Mouse (Mus musculus) right cerebral cortex, adult 2 months (tissue): ENCODE data around the gene Pacrg.

Source experiments
- DNase-seq, 2 experiments: peaks; one replicate each; pipeline ENCODE4 v3.0.0; 2021 to 2022; ENCODE audit warnings: low spot score in 2 of 2

The Pacrg gene

GRCm38 (mm10) chr17:10840148-10840707, at the start of gene Pacrg, which contains the start of gene Prkn:
Gene Pacrg, minus strand, starts transcription at chr17:10840311.
Gene Prkn, plus strand, starts transcription at chr17:10840384.
- peak; percentile 98 for DNase-seq

GRCm38 (mm10) chr17:10887924-10888323, 47.8 kb upstream of the Pacrg start:
- DNase-seq, result no peak

DNA sequence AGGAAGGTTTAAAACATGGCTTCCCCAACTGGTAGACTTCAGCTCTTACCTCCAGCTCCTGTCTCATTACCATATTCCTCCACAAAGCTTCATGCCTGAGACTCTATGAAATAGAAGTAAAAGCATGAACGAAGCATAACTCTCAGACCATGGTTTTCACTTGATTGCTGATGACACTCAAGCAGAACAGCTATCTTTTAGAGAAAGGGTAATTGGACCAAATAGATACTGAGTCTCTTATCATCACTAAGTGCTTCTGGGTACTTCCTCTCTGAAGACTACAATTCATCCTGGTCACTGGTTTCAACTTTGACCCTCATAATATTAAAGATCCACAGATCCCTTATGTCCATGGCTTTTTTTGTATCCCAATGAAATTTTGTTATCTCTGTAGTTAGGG, 42.1 kb upstream of the Pacrg start:
- no peak for DNase-seq

DNA sequence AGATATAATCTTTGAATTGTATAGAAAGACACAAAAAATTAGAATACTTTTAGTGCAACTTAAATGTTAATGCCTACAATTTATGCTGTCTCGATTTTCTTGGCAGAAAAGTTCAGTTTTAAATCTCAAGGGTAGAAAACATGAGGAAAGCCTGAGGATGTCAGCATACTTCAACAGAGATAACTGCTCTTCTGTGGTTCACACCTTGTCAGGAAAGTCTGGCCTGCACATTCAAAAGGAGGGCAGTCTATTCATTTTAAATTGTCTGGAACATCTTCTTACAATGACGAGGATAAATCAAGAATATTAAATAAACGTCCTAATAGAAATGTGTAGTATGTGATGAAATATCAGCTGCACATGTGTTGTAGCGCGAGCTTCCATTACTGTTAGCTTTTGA, 38.9 kb upstream of the Pacrg start:
- no peak for DNase-seq

DNA sequence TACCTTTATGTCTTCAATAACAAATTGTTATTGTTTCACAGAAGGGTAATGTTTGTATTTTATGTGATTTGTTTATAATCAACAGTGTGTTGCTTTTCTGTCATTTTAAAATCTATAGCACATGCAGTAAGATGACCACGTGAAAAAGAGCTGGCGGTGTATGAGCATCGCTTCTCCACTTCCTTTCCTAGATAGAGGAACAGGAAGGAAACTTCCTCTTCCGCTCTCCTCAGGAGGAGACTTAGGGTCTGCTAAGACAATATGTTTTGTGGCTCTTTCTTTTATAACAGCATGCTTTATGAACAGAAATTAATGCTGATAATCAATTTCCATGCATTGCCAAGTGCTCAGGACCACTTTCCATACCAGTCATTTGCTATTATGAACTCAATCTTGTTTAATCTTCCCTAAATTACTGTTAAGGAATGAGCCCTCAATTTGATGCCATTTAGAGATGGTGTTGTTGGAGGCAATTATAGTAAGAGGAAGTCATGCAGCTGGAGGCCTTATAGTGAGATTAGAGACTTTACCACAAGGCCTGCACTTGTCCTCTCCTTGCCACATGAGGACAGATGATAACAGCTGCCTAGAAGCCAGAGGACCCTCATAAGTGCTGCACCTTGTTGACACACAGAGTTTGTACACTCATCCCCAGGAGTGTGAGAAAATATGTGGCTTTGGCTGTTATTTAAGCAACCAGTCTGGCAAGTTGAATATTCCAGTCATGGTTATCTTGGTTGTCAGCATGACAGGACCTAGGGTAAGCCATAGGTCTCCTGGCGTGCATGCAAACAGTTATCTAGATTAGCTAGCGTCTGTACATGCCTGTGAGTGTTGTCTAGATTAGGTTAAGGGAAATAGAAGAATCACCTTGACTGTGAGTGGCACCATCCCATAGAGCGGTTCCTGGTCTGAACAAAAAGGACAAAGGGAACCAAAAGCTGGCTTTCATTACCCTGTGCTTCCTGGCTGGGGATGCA, 34.4 kb upstream of the Pacrg start:
- DNase-seq, result no peak

GRCm38 (mm10) chr17:10854207-10854606, 14.1 kb upstream of the Pacrg start:
- peak; percentile 27 to 30 for DNase-seq

GRCm38 (mm10) chr17:10840731-10841201, 655 bp upstream of the Pacrg start:
- peak; percentile 51 to 66 for DNase-seq

DNA sequence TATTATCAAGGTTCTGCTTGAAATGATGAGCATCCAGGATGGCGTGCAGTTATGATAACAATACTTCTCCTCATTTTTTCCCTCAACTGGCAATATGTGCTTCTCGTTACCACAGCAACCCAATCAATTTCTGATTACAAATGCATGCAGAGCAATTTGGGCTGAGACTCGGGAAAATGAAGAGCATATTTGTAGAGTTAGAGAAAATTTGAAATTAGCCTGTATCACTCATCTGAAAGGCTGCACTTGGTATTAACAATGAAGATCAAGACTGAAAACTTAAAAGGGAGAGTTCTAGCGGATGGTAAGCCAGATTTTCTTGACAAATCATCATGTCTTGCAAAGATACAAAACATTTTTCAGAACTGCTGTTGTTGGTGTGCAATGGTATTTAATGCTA, 21.1 kb downstream of the Pacrg start:
- DNase-seq, result no peak

- no peak for DNase-seq
Measured at GRCm38 (mm10) chr17:10808571-10808970, 31.5 kb downstream of the Pacrg start.

DNA sequence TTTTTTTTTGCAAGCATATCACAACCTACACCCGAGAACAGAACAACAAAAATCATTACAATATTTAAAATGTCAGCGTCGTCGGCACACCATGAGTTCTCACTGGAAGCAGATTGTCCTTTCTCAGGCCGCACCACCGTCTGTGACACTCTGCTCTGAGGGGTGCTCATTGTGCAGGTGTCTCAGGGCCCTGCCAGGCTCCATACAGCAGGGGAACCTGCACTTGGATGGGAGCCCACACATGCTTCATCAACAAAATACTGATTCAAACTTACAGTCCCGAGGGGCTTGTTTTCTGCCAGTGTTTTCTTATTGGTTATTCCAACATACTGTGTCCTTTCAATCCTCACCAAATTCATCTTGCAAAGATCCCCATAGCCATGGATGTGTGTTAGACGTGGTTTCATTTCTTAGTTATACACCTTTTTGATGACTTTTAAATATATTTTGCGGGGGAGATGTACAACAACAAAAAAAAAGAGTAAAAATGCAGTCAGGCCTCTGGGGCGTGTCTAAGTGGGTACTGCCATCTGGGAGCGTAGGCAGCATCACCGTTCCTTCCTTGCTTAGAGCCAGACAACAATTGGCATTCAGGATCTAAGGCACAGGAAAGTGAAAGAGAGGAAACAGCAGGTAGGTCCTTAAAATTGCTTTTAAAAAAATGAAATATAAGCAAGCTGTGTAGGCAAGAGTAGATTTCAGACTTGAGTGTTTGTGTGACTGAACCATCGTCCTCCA, 32.7 kb downstream of the Pacrg start:
- DNase-seq, result peak in 1 of 2 experiments; percentile 12

GRCm38 (mm10) chr17:10806692-10807091, 33.4 kb downstream of the Pacrg start:
- no peak for DNase-seq

GRCm38 (mm10) chr17:10791661-10792060, 48.5 kb downstream of the Pacrg start:
- no peak for DNase-seq

DNA sequence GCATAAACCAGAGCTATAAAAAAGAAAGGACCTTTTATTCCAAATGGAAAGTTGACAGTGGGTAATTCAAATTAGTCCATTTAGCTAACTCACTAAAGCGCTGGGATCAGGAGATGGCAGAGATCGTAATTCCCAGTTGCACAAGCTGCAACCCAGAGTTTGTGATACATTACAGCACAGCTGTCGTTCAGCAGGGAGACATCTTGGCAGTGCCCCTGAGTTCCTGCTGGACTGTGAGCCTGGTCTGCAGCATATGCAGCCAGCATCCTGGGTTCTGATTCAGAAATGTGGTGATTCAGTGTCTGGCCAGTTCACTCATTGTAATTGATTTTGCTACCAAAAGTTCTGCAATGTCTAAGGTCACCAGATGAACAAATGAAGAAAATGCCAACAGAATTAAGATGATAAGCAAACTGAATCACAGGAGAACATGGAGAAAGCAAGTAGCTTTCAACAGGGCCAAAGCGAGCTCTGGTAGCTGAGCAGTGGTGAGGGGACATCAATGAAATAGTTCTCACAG, 55.6 kb downstream of the Pacrg start:
- DNase-seq, result no peak

GRCm38 (mm10) chr17:10776503-10776902, 63.6 kb downstream of the Pacrg start:
- DNase-seq, result no peak

DNA sequence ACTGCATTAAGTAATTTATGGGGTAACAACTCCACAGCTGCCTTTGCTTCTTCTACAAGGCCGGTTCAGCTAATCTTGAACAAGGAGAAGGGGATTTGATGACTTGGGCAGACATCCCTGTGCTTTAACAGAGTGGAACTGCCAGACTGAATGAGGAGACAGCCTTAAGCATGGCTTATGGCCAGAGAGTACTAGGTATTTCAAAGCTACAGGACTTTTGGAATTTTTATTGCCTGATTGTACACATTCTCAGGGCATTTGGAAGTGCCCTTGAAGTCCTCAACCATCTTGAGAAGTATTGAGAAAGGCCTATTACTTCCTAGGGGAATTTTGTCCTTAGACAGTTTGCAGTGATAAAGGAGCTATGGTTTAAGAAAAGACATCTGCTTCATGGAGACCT, 65.6 kb downstream of the Pacrg start:
- DNase-seq, result no peak

DNA sequence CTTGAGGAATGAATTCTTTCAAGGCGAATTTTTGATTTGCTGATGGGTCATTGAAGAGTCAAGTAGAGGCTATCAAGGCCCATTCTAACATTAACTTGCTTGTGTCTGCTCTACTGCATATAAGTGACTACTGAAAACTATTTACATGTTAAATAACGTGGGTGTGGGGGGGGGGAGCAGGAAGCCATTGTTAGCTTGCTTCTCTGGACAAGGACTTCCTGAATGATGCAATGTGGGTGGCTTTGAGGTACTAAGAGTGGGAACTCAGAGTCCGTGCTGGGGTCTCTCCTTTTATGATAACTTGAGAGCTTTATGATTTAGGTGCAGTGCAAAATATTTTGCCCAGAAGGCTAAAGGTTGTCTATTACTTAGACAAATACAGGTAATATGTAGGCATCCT, 67.9 kb downstream of the Pacrg start:
- DNase-seq, result no peak

DNA sequence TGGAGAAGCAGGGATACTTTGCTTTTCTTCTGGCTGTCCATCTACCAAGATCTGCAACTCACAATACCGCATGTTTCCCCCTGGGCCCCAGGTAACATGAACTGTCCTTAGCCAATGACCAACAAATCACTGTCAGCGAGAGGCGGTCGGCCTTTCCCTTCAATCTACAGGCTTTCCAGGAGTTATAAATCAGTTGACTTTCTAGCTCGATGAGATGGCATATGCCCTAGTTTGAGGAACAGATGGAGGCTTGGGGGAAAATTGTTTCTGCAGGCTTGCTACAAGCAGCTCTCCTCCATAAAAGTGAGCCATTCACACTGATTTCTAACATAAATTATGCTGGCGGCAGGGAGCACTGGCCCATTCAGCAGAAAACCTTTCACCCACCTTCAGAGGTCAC, 70.2 kb downstream of the Pacrg start:
- peak; percentile 12 to 25 for DNase-seq

DNA sequence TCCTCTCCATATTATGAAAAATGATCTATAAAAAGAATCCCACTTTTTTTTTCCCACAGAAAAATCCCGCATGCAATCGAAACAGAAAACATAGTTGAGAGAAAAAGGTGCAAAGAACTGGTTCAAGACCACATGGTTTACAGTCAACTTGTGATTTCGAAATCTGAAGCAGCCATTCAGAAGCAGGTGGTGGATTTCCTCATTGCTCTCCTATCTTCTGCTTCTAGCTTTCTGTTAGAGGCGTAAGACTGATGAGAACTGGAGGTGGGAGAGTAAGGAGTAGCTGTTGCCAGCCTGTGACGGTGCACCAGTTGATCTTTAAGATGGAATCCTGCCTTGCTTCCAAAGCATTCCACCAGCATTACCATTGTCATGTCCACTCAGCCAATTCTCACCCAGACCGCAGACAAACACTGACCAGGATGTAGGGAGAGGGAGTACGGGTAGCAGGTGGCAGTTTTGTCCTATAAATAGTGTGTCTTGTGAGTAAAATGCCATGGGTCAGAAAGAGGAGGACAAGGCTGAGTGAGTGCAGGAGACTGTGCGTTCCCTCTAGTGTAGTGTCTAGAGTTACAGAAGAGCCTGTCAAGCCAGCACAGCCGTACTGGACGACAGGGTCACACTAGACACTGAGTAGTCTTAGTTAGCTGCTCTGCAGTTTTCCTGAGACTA, 73.2 kb downstream of the Pacrg start:
- DNase-seq, result no peak

DNA sequence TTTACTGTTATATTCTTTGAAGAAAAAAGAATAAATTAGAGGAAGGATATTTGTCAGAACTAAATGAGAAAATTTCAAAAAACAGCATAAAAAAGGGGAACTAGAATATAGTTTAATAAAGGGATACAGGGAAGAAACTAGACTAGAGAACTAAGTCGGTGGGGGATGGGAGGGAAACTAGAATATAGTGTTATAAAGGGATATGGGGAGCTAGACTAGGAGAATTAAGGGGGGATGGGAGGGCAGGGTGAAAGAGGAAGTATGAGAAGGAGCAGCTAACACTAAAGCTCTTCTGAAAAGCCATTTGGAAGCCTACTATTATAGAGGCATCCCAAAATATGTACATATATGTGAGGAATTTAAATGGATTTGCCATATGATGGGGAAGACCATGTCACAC, 75.8 kb downstream of the Pacrg start:
- DNase-seq, result no peak

DNA sequence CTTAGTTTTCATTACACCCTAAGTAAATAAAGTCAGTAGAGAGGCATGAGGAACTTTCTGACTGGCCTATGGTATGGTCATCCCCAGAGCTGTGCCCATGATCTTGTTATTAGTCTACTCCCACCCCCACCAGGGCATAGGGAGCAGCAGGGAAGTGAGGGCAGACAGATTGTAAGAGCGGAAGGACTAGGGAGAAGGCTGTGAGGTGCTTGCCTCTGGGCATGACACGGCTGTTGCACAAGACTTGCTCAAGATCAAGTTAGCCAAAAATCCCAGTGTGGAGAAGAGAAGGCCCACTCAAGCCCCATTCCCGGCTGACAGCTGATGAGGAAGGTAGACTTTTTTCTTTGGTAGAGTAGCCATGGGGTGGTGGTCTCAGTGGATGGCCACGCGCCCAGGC, 82.7 kb downstream of the Pacrg start:
- DNase-seq, result no peak

GRCm38 (mm10) chr17:10744709-10745461, 95.2 kb downstream of the Pacrg start:
- peak; percentile 66 to 71 for DNase-seq
